Mouse (Mus musculus) midbrain, embryonic 11.5 days (tissue): ENCODE measurements around the gene Bex2. TPM values are rescaled to one million over a fixed set of nuclear protein-coding genes. Genes with fewer than 3 reads are reported as not detected.

Experiments used
- polyA plus RNA-seq: library from polyadenylated mRNA; unstranded; fragments of >200 nt; fragmentation: Nextera tagmentation; extraction: Ambion mirVana; gene quantifications from 2 replicates; pipeline ENCODE4 v1.2.1, GENCODE M21; 2014

The Bex2 gene
- polyA plus RNA-seq, 1 experiment from 2014 or later: 322 TPM

Other genes starting within 250 kb of the Bex2 start
- 38.9 and 48.1 TPM in 2 replicates for gene Gprasp2, start 229.2 kb downstream of the Bex2 start, polyA plus RNA-seq
- 152 and 164 TPM in 2 replicates for gene Arxes2, start 74.4 kb downstream of the Bex2 start, polyA plus RNA-seq
- gene Arxes1, start 34.9 kb downstream of the Bex2 start, polyA plus RNA-seq: 50.2 and 51.4 TPM in 2 replicates
- not detected in 2 replicates for gene Nxf3, start 17.0 kb upstream of the Bex2 start, polyA plus RNA-seq
- gene Bex4, start 70.8 kb upstream of the Bex2 start, polyA plus RNA-seq: 97.9 and 102 TPM in 2 replicates
- 214 and 243 TPM in 2 replicates for gene Tceal8, start 104.1 kb upstream of the Bex2 start, polyA plus RNA-seq
- gene Tceal5, start 135.6 kb upstream of the Bex2 start, polyA plus RNA-seq: 1.8 and 2.6 TPM in 2 replicates
- 0.81 and 1.0 TPM in 2 replicates for gene Tceal7, start 146.5 kb upstream of the Bex2 start, polyA plus RNA-seq
- gene Bex1, start 147.3 kb upstream of the Bex2 start, polyA plus RNA-seq: 109 and 129 TPM in 2 replicates
- gene Tceal9, start 176.8 kb upstream of the Bex2 start, polyA plus RNA-seq: 418 and 447 TPM in 2 replicates
- gene Bex3, start 202.0 kb upstream of the Bex2 start, polyA plus RNA-seq: 666 and 674 TPM in 2 replicates